Mouse (Mus musculus): ENCODE measurements around the gene Tmem178.

DNA sequence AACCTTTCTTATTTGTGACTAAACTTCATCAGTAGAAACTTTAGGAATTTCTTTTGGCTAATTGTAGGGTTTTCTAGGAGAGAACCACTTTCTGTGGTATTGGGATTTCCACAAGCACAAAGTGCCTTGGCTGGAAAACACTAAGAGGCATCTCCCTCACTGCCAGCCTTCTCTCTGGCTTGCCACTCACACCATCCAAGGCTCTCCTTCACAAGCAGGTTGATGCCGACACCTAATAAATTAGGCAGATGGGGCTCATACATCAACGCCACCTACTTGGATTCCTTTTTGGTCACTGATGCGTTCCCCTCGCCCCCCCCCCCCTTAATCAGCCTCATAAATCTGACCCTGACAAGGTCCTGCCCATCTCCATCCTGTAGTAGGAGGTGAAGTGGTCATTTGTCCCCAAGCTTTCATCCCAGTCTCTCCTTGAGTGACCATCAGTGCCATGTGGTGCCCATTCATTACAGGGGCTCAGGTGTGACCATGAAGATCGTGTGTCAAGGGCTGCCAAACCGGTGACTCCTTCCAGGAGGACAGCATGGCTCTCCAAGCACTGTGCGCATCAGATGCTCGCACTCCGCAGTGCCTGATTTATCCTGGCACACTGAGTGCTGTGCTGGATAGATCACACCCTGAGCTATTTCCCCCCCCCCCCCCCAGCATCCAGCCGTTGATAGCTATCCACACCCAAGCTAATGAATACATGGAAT, 8.5 kb upstream of the Tmem178 start:
- TF ChIP-seq GATA1 (IDR thresholded peaks at IDR 0.05; ENCODE audit: low read length): no peak
- no peak for TF ChIP-seq TAL1 (IDR thresholded peaks at IDR 0.05; ENCODE audit: low read length)
